Mouse (Mus musculus) ES-E14 (cell line): ENCODE measurements around the gene Sim2. TPM values are rescaled to one million over a fixed set of nuclear protein-coding genes. Genes with fewer than 3 reads are reported as not detected.

Experiments
- DNase-seq: peaks from one replicate; pipeline ENCODE4 v3.0.0-alpha.2; 2013; ENCODE audit warnings: low read depth, low spot score
- H3K27ac ChIP-seq: 2 replicates; pipeline ENCODE4 v1.5.1; 2012; ENCODE audit warnings: low read depth, mild to moderate bottlenecking, low read length, moderate library complexity, mixed read lengths; ENCODE audit not compliant: poor library complexity, insufficient read depth, severe bottlenecking
- H3K36me3 ChIP-seq: 2 replicates; pipeline ENCODE4 v1.6.1; 2012; ENCODE audit warnings: mild to moderate bottlenecking, low read length, moderate library complexity, mixed read lengths; ENCODE audit not compliant: control insufficient read depth, poor library complexity, insufficient read depth, severe bottlenecking
- H3K4me1 ChIP-seq, 2 experiments: fragments of 150-350 bp in 1 of 2; sonication (generic) in 1 of 2; 2 replicates each; pipeline ENCODE4 v1.6.1; 2012; ENCODE audit warnings: low read length in 2 of 2, mild to moderate bottlenecking in 1 of 2, mixed read lengths in 1 of 2; ENCODE audit not compliant: control insufficient read depth in 2 of 2, insufficient read depth in 2 of 2, poor library complexity in 1 of 2
- H3K4me3 ChIP-seq, 2 experiments: fragments of 150-350 bp in 1 of 2; sonication (generic) in 1 of 2; 2 replicates each; pipeline ENCODE4 v1.5.1; 2012; ENCODE audit warnings: low read length in 2 of 2, low read depth in 1 of 2, mild to moderate bottlenecking in 1 of 2, mixed read lengths in 1 of 2; ENCODE audit not compliant: insufficient read depth in 1 of 2, poor library complexity in 1 of 2, severe bottlenecking in 1 of 2
- H3K9ac ChIP-seq: 2 replicates; pipeline ENCODE4 v1.6.1; 2012; ENCODE audit warnings: low read depth, mild to moderate bottlenecking, low read length, mixed read lengths; ENCODE audit not compliant: poor library complexity, insufficient read depth, severe bottlenecking
- H3K9me3 ChIP-seq: fragments of 150-350 bp; sonication (generic); 2 replicates; pipeline ENCODE4 v1.6.1; 2012; ENCODE audit warnings: low read depth, mild to moderate bottlenecking, low read length; ENCODE audit not compliant: control insufficient read depth, insufficient read depth
- CHD2 ChIP-seq: IDR thresholded peaks from 2 replicates; pipeline ENCODE4 v1.6.1; 2014; ENCODE audit warnings: mild to moderate bottlenecking, low read depth, low read length, inconsistent platforms
- HCFC1 ChIP-seq: IDR thresholded peaks from 2 replicates; pipeline ENCODE4 v1.6.1; 2012; ENCODE audit warnings: low read length, inconsistent platforms, borderline replicate concordance; ENCODE audit not compliant: insufficient read depth
- MAFK ChIP-seq: IDR thresholded peaks from 2 replicates; pipeline ENCODE4 v1.6.1; 2014; ENCODE audit warnings: mild to moderate bottlenecking, low read depth, low read length, inconsistent platforms; ENCODE audit not compliant: insufficient read depth
- ZC3H11A ChIP-seq: IDR thresholded peaks from 2 replicates; pipeline ENCODE4 v1.6.1; 2012; ENCODE audit warnings: low read depth, mild to moderate bottlenecking, inconsistent platforms, low read length, borderline replicate concordance
- ZNF384 ChIP-seq: IDR thresholded peaks from 2 replicates; pipeline ENCODE4 v1.6.1; 2012; ENCODE audit warnings: low read depth, low read length, inconsistent platforms
- in situ Hi-C, 2 experiments: fragments of 600-800 bp; cut with MboI; formaldehyde crosslinking; loops; one replicate each; pipeline ENCODE4 v1.15.1; 2025; ENCODE audit warnings: low sequenced_read_pairs in 2 of 2, inconsistent platforms in 1 of 2; ENCODE audit not compliant: unreplicated experiment in 2 of 2
- total RNA-seq: library from RNA; depleted of rRNA; stranded (reverse); fragments of 300-350 nt; gene quantifications from 2 replicates; pipeline ENCODE4 v1.2.3, GENCODE M21; 2012

The Sim2 gene
- total RNA-seq, 1 experiment, result 0.13 TPM

DNA sequence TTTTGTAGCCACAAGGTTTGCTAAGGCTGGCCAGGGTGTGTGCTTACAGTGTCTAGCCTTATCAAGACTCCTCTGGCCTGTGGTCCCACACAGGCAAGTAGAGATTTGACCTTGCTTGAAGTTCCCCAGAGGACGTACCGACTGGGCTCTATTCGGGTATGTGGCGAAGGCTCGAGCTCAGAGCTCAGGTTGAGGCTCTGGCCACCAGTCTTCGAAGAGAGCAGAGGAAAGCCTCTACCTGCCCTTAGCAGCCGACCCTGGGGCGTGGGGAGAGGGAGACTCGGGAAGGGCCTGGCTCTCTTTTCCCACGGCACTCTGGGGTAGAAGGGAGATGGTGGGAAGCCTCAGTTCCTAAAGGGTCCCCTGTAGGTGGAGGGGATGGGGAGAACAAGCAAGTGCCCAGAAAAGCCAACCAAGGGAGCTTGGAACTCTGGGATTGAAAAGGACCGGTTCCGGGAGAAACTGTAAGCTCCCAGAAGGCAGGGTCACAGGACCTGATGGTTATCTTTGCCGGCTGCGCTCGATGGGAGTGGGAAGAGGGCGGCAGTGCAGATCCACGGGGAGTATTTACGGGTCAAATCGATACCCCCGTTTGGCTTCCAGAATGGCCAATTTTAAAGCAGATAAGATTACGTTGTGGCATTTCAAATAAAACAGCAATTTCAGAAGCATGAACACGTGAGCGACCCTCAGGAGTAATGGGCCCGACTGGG is 8.6 kb downstream of the Sim2 start:
- no peaks in the 10 kb centered on the region for H3K36me3 ChIP-seq
- no peak overlapping the region for H3K4me3 ChIP-seq
- in situ Hi-C loops, result loop anchor here in 1 of 2 experiments (10.0 kb wide), 1 partner anchor 141 kb away; no protein-coding TSS in a partner anchor
- H3K4me1 ChIP-seq, result peaks cover 4 to 8% of the 10 kb centered on the region in 2 experiments; a peak in 3 of 4 replicates
- H3K9me3 ChIP-seq, result no peaks in the 10 kb centered on the region
- no peak for TF ChIP-seq ZC3H11A
- TF ChIP-seq HCFC1, result no peak
- no peak for TF ChIP-seq MAFK
- no peak for TF ChIP-seq ZNF384
- TF ChIP-seq CHD2, result no peak
- H3K9ac ChIP-seq, result no peak overlapping the region
- H3K27ac ChIP-seq, result no peak overlapping the region
- no peak for DNase-seq

DNA sequence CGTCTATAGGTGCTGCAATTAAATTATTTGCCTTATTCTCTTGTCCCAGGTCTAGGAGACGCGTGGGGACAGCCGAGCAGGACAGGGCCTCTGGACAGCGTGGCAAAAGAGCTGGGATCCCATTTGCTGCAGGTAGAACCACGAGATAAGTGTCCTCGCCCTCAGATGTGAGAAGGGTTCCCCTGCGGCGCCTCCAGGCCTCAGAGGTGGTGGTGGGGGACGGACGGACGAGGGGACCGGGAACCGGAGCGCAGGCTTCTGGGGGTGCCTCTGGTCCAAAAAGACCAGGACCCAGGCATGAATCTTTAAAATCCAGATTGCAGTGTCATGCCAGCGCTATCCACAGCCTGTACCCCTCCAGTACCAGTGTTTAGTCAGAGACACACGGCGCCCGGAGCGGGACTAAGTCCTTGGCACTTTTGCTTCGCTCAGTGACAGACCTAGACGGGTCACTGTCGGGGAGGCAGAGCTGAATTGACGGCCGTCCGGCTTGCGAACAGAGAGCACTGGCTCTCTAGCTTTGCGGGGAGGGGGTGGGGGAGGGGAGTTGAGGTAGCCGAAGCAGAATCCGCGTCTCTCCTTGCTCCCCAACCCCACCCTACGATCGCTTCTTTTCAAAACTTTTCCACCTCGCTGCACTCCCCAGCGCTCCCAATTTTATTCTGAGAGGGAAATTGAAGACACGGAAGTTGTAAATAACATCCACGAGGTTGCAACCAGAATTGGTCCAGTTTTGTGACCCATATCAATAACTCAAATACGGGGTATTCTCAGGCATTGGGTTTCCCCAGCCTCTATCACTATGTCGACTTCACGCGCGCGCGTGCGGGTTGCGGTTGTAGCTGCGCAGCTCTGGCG is 9.7 kb downstream of the Sim2 start:
- Histone ChIP-seq H3K9me3 (no peaks in the 10 kb centered on the region), H3K36me3 (no peaks in the 10 kb centered on the region), H3K9ac (no peak overlapping the region), H3K27ac (no peak overlapping the region), H3K4me3 (peak overlapping the region; percentile 29 to 33; a peak in 2 of 4 replicates), H3K4me1 (peaks cover 4 to 8% of the 10 kb centered on the region in 2 experiments; a peak in 3 of 4 replicates)
- no peak for DNase-seq
- no peak for TF ChIP-seq HCFC1
- no peak for TF ChIP-seq MAFK
- TF ChIP-seq CHD2, result no peak
- TF ChIP-seq ZC3H11A, result no peak
- no peak for TF ChIP-seq ZNF384
- in situ Hi-C loops, result loop anchor here in 1 of 2 experiments (10.0 kb wide), 1 partner anchor 140 kb away; no protein-coding TSS in a partner anchor

DNA sequence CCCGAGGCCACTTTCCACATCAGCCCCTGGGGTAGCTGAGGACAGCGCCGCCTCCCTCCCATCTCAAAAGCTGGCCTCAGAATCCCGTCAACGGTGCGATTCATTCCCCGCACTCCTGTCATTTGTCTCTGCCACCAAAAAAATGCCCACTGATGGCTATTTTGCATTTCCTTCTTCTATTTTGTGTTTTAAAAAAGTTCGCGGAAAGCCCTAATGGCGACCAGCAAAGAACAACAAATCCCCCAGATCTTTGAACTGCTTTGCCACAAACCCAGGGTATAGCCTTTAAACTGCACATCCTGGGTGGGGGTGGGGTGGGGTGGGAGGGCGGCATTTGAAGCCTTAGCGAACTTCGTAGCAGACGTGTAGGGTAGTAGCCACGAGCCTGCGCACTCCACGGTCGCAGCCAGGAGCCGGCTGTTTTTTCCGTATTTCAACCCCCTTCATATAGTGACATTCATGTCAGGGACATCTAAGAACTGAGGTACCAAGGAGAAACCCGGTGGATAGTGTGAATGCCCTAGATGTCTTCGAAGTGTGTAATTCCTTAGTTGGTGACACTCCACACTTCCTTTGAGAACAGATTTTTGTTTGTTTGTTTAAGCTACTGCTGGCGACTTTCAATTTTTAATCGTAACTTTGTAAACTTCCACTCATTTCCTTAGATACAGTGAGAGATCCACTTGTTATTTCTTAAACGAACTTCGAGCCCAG is 10.5 kb downstream of the Sim2 start:
- Histone ChIP-seq H3K36me3 (no peaks in the 10 kb centered on the region), H3K9ac (no peak overlapping the region), H3K27ac (no peak overlapping the region), H3K4me3 (peak overlapping the region; percentile 29 to 33; a peak in 2 of 4 replicates), H3K9me3 (no peaks in the 10 kb centered on the region), H3K4me1 (peaks cover 4 to 8% of the 10 kb centered on the region in 2 experiments; a peak in 3 of 4 replicates)
- DNase-seq, result no peak
- TF ChIP-seq MAFK, result no peak
- no peak for TF ChIP-seq CHD2
- no peak for TF ChIP-seq ZC3H11A
- TF ChIP-seq ZNF384, result no peak
- TF ChIP-seq HCFC1, result no peak
- in situ Hi-C loops, result loop anchor here in 1 of 2 experiments (10.0 kb wide), 1 partner anchor 140 kb away; no protein-coding TSS in a partner anchor

- in situ Hi-C loops, result loop anchor here in 1 of 2 experiments (10.0 kb wide), 1 partner anchor 138 kb away; no protein-coding TSS in a partner anchor
- H3K36me3 ChIP-seq, result no peaks in the 10 kb centered on the region
- H3K9me3 ChIP-seq, result no peaks in the 10 kb centered on the region
- no peak overlapping the region for H3K9ac ChIP-seq
- H3K4me1 ChIP-seq, result peaks cover 4 to 8% of the 10 kb centered on the region in 2 experiments; a peak in 3 of 4 replicates
- TF ChIP-seq CHD2, result no peak
- no peak for TF ChIP-seq ZC3H11A
- no peak for TF ChIP-seq ZNF384
- no peak for TF ChIP-seq MAFK
- no peak for TF ChIP-seq HCFC1
- no peak overlapping the region for H3K4me3 ChIP-seq
- H3K27ac ChIP-seq, result no peak overlapping the region
- DNase-seq, result no peak
These were observed 11.7 kb downstream of the Sim2 start for GRCm38 (mm10) chr16:94096479-94096878.
